Mouse (Mus musculus) G1E (cell line): ENCODE data around the gene Taf12. TPM values are rescaled to one million over a fixed set of nuclear protein-coding genes. Genes with fewer than 3 reads are reported as not detected.

ENCODE experiments used
- ATAC-seq: 2 replicates; pipeline ENCODE4 v1.8.0; 2016; ENCODE audit warnings: mild to moderate bottlenecking; ENCODE audit not compliant: insufficient number of reproducible peaks, poor library complexity, low FRiP score, severe bottlenecking; ENCODE audit errors: extremely low read depth
- DNase-seq: peaks from one replicate; pipeline ENCODE4 v3.0.0; 2012; ENCODE audit warnings: low spot score
- H3K27me3 ChIP-seq: 2 replicates; pipeline ENCODE4 v1.6.1; 2012; ENCODE audit warnings: mild to moderate bottlenecking, low read length, inconsistent platforms; ENCODE audit not compliant: insufficient read depth
- H3K36me3 ChIP-seq: replicated peaks from 2 replicates; pipeline ENCODE3; 2012; ENCODE audit warnings: mild to moderate bottlenecking, inconsistent platforms
- H3K4me1 ChIP-seq: 2 replicates; pipeline ENCODE4 v1.6.1; 2012; ENCODE audit warnings: low read depth, low read length, inconsistent platforms, mixed read lengths; ENCODE audit not compliant: insufficient read depth
- H3K4me3 ChIP-seq: 2 replicates; pipeline ENCODE4 v1.5.1; 2012; ENCODE audit warnings: low read depth, mild to moderate bottlenecking, inconsistent platforms, low read length, moderate library complexity, mixed read lengths
- H3K9me3 ChIP-seq: replicated peaks from 2 replicates; pipeline ENCODE4 v1.6.1; 2012; ENCODE audit warnings: inconsistent platforms
- CTCF ChIP-seq: IDR thresholded peaks from 2 replicates; pipeline ENCODE4 v1.5.1; 2012; ENCODE audit warnings: low read depth, low read length, inconsistent platforms, mixed read lengths
- GATA1 ChIP-seq: IDR thresholded peaks from 2 replicates; pipeline ENCODE4 v1.6.1; 2012; ENCODE audit warnings: borderline replicate concordance, low read length, inconsistent platforms, mixed read lengths
- GATA2 ChIP-seq: IDR thresholded peaks from 2 replicates; pipeline ENCODE4 v1.6.1; 2012; ENCODE audit warnings: low read depth, low read length, inconsistent platforms, borderline replicate concordance
- POLR2AphosphoS5 ChIP-seq: IDR thresholded peaks from 2 replicates; pipeline ENCODE4 v1.6.1; 2012; ENCODE audit warnings: low read depth, low read length, inconsistent platforms; ENCODE audit not compliant: insufficient replicate concordance
- TAL1 ChIP-seq: conservative IDR thresholded peaks from 2 replicates; pipeline ENCODE4 v1.6.1; 2012; ENCODE audit warnings: low read depth, low read length, inconsistent platforms, mixed read lengths
- polyA plus RNA-seq: library from polyadenylated mRNA; stranded (reverse); fragments of >175 nt; gene quantifications from 2 replicates; pipeline ENCODE4 v1.2.3, GENCODE M21; 2012
- total RNA-seq, 2 experiments: library from RNA; stranded (forward) in 1 of 2; stranded (reverse) in 1 of 2; fragments of 200-1000 nt in 1 of 2; fragments of >200 nt in 1 of 2; fragmentation: Nextera tagmentation in 1 of 2; gene quantifications; 2 replicates each; pipeline ENCODE4 v1.2.3; 2014 to 2017

The Taf12 gene
- total and polyA plus RNA-seq, 3 experiments = 16.8 to 63.3 (median 52.8) TPM

DNA sequence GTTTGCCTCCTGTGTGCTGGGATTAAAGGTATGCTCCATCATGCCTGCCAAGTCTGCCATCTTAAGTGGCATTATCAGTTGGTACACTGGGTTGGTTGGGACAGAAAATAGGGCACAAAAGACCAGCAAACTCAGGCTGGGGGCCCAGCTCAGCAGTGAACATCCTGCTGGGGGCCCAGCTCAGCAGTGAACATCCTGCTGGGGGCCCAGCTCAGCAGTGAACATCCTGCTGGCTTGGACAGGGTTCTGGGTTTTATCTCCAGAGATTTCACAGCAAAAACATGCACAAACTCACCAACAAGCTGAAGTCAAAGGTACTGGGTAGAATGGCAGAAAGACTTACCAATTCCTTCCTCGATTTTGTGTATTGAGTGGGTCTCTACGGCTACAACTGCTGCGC lies 28.5 kb upstream of the Taf12 start:
- Histone ChIP-seq H3K4me3 (no peak overlapping the region), H3K36me3 (peaks cover 79% of the 10 kb centered on the region), H3K4me1 (peaks cover 8% of the 10 kb centered on the region), H3K27me3 (no peaks in the 10 kb centered on the region), H3K9me3 (no peaks in the 10 kb centered on the region)
- no peak for DNase-seq
- TF ChIP-seq CTCF (no peak), POLR2AphosphoS5 (no peak), GATA1 (no peak), GATA2 (no peak), TAL1 (no peak)
- ATAC-seq = no peak

DNA sequence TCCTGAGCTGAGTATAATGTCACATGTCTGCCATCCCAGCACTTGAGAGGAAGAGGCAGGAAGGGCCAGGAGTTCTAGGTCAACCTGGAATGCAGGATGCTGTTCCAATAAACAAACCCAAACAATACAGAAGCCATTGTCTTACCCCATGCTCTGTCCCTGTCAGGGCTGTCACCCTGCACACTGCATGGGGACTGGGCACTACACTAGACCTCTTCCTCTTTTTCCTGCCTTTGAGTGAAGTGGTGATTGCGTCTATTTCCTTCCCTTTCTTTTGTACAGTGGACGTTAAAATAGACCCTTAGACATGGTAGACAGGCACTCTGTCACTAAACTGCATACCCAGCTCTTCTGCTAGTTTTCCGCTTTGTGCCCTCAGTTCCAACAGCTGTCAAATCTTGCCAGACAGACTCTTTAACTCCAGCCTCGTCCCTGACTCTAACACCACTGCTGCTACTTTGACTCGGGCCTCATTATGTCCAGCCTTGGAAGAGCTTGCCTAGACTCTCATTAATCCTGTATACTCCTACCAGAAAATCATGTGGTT lies 26.7 kb upstream of the Taf12 start:
- no peak overlapping the region for H3K4me3 ChIP-seq
- no peaks in the 10 kb centered on the region for H3K27me3 ChIP-seq
- no peak for TF ChIP-seq TAL1
- no peak for TF ChIP-seq CTCF
- TF ChIP-seq GATA1 = no peak
- no peak for TF ChIP-seq POLR2AphosphoS5
- no peak for DNase-seq
- no peaks in the 10 kb centered on the region for H3K9me3 ChIP-seq
- ATAC-seq = no peak
- peaks cover 82% of the 10 kb centered on the region for H3K36me3 ChIP-seq
- H3K4me1 ChIP-seq = no peaks in the 10 kb centered on the region

DNA sequence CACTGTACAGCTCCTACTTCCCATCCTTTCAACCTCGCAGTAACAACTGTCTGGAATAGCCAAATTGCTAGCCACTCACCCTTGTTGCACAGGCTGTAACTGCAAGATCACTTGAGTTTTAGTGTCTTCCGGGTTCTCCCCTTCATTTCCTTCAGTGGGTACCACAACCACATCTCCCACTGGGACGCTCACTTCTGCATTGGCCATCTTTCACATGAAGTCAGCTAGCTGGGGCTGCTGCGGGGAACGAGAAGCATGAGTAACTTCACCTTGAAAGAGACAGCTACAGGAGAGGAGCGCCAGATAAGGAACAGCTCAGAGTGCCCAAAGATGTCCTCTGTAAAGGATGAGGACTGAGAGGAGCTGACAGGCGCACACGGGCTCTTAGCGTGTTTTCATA lies 22.6 kb upstream of the Taf12 start:
- TF ChIP-seq GATA2 = no peak
- TF ChIP-seq POLR2AphosphoS5 = no peak
- no peak for TF ChIP-seq GATA1
- no peak for TF ChIP-seq TAL1
- TF ChIP-seq CTCF = no peak
- no peak for DNase-seq
- H3K9me3 ChIP-seq = no peaks in the 10 kb centered on the region
- no peak for ATAC-seq
- H3K27me3 ChIP-seq = no peaks in the 10 kb centered on the region
- peaks cover 67% of the 10 kb centered on the region for H3K36me3 ChIP-seq
- H3K4me3 ChIP-seq = no peak overlapping the region
- H3K4me1 ChIP-seq = peaks cover 23% of the 10 kb centered on the region

DNA sequence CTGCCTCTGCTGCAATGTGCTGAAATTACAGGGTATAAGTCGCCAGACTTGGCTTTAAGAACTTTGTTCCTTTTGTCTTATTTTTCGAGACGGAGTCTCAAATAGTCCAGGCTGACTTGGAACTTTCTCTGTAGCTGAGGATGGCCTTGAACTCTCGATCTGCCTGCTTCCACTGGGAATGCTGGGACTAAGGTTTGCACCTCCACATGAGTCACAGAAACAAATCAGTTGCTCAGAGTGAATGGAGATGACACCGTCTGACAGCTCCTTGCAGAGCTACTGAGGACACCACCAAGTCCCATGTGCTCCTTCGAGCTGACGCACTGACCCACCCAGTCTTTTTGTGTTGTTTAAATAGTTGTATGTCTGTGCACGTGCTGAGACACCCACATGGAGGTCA lies 21.0 kb upstream of the Taf12 start:
- Histone ChIP-seq H3K4me1 (peaks cover 28% of the 10 kb centered on the region), H3K9me3 (no peaks in the 10 kb centered on the region), H3K27me3 (no peaks in the 10 kb centered on the region), H3K36me3 (peaks cover 63% of the 10 kb centered on the region), H3K4me3 (no peak overlapping the region)
- TF ChIP-seq POLR2AphosphoS5 = no peak
- TF ChIP-seq GATA1 = no peak
- no peak for TF ChIP-seq CTCF
- TF ChIP-seq GATA2 = no peak
- TF ChIP-seq TAL1 = no peak
- ATAC-seq = no peak
- no peak for DNase-seq

- TF ChIP-seq GATA1 (no peak), POLR2AphosphoS5 (no peak), TAL1 (no peak), CTCF (no peak), GATA2 (no peak)
- H3K9me3 ChIP-seq = no peaks in the 10 kb centered on the region
- DNase-seq (no peak), ATAC-seq (no peak)
- peaks cover 32% of the 10 kb centered on the region for H3K4me1 ChIP-seq
- no peak overlapping the region for H3K4me3 ChIP-seq
- H3K36me3 ChIP-seq = peaks cover 63% of the 10 kb centered on the region
- no peaks in the 10 kb centered on the region for H3K27me3 ChIP-seq
Measured at GRCm38 (mm10) chr4:132253622-132254021, 20.6 kb upstream of the Taf12 start.

DNA sequence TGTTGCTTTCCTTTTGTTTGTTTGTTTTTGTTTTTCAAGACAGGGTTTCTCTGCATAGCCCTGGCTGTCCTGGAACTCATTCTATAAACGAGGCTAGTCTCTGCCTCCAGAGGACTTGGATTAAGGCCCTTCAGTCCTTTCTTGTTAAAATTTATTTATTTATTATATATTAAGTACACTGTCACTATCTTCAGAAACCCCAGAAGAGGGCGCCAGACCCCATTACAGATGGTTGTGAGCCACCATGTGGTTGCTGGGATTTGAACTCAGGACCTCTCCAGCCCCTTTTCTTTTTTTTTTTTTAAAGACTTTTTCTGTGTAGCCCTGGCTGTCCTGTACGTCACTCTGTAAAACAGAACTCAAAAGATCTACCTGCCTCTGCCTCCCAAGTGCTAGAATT lies 19.2 kb upstream of the Taf12 start:
- TF ChIP-seq GATA1 (no peak), TAL1 (no peak), GATA2 (no peak), CTCF (no peak), POLR2AphosphoS5 (no peak)
- ATAC-seq = no peak
- Histone ChIP-seq H3K9me3 (no peaks in the 10 kb centered on the region), H3K36me3 (peaks cover 58% of the 10 kb centered on the region), H3K4me1 (peaks cover 46% of the 10 kb centered on the region), H3K27me3 (no peaks in the 10 kb centered on the region), H3K4me3 (no peak overlapping the region)
- no peak for DNase-seq

GRCm38 (mm10) chr4:132256384-132256783 lies 17.8 kb upstream of the Taf12 start:
- DNase-seq (no peak), ATAC-seq (no peak)
- Histone ChIP-seq H3K9me3 (no peaks in the 10 kb centered on the region), H3K4me1 (peaks cover 50% of the 10 kb centered on the region), H3K27me3 (no peaks in the 10 kb centered on the region), H3K36me3 (peaks cover 44% of the 10 kb centered on the region), H3K4me3 (no peak overlapping the region)
- TF ChIP-seq CTCF = no peak
- TF ChIP-seq GATA2 = no peak
